Mouse (Mus musculus) heart, postnatal 0 days (tissue): ENCODE results near the gene Krt15. TPM values are rescaled to one million over a fixed set of nuclear protein-coding genes. Genes with fewer than 3 reads are reported as not detected.

ENCODE experiments used
- ATAC-seq: fragments of 200-750 bp; cut with Nextera tagmentation; 2 replicates; pipeline ENCODE4 v1.8.0; 2017; ENCODE audit warnings: low read depth, moderate number of reproducible peaks, moderate library complexity; ENCODE audit not compliant: insufficient read depth
- DNase-seq: peaks from one replicate; pipeline ENCODE4 v3.0.0-alpha.2; 2016; ENCODE audit warnings: low spot score
- H3K27ac ChIP-seq: fragments of 300-500 bp; sonication (generic); 2 replicates; pipeline ENCODE4 v1.5.1; 2014; ENCODE audit warnings: low read depth, mild to moderate bottlenecking
- H3K27me3 ChIP-seq: fragments of 300-500 bp; sonication (generic); 2 replicates; pipeline ENCODE4 v1.6.1; 2014; ENCODE audit warnings: low read length, mixed read lengths; ENCODE audit not compliant: control insufficient read depth, insufficient read depth
- H3K36me3 ChIP-seq: fragments of 300-500 bp; sonication (generic); replicated peaks from 2 replicates; pipeline ENCODE4 v1.6.1; 2014; ENCODE audit warnings: low read length, mixed read lengths; ENCODE audit not compliant: control insufficient read depth, insufficient read depth
- H3K4me1 ChIP-seq: fragments of 300-500 bp; sonication (generic); 2 replicates; pipeline ENCODE4 v1.6.1; 2014; ENCODE audit warnings: antibody characterized with exemption; ENCODE audit not compliant: control insufficient read depth, insufficient read depth
- H3K4me2 ChIP-seq: fragments of 300-500 bp; sonication (generic); 2 replicates; pipeline ENCODE4 v1.6.1; 2014; ENCODE audit warnings: low read depth, mild to moderate bottlenecking, low read length, moderate library complexity
- H3K4me3 ChIP-seq: fragments of 300-500 bp; sonication (generic); 2 replicates; pipeline ENCODE4 v1.5.1; 2014; ENCODE audit warnings: low read depth, low read length
- H3K9ac ChIP-seq: fragments of 300-500 bp; sonication (generic); replicated peaks from 2 replicates; pipeline ENCODE4 v1.6.1; 2014; ENCODE audit warnings: low read depth, low read length, mixed read lengths
- H3K9me3 ChIP-seq: fragments of 300-500 bp; sonication (generic); replicated peaks from 2 replicates; pipeline ENCODE4 v1.6.1; 2016; ENCODE audit warnings: low read length; ENCODE audit not compliant: control insufficient read depth
- CTCF ChIP-seq: IDR thresholded peaks from 2 replicates; pipeline ENCODE4 v1.5.1; 2016; ENCODE audit warnings: antibody characterized with exemption, control low read depth, low read depth
- EP300 ChIP-seq: IDR thresholded peaks from 2 replicates; pipeline ENCODE4 v1.6.1; 2016; ENCODE audit warnings: antibody characterized with exemption, low read depth
- WGBS: fragments of 180-500 bp; shearing (Covaris S2); extraction: QIAGEN DNeasy Blood & Tissue Kit; methylation state at CpG from one replicate; pipeline ENCODE4 v1.1.7; 2014; 5-methylcytosine and 5-hydroxymethylcytosine counted together
- polyA plus RNA-seq: library from polyadenylated mRNA; unstranded; fragments of >200 nt; fragmentation: Nextera tagmentation; extraction: Ambion mirVana; gene quantifications from 2 replicates; pipeline ENCODE4 v1.2.1, GENCODE M21; 2015
- total RNA-seq: library from RNA; depleted of rRNA; stranded (reverse); fragments of >200 nt; gene quantifications from 2 replicates; pipeline ENCODE4 v1.2.3, GENCODE M21; 2014; ENCODE audit warnings: low replicate concordance

Krt15 gene
- total and polyA plus RNA-seq, 2 experiments from 2014 or later = 0.40 to 8.1 TPM

GRCm38 (mm10) chr11:100168071-100168470 lies 32.3 kb upstream of the Krt15 start:
- H3K36me3 ChIP-seq = no peaks in the 10 kb centered on the region
- DNase-seq = peak; percentile 13
- no peaks in the 10 kb centered on the region for H3K9me3 ChIP-seq
- no peak for TF ChIP-seq CTCF
- TF ChIP-seq EP300 = peak; percentile 53; the same call in 1 of the 2 replicates
- H3K4me1 ChIP-seq = no peaks in the 10 kb centered on the region
- ATAC-seq = peak; percentile 63
- 59% methylated on average over 8 of the region's 8 CpGs for WGBS
- H3K27ac ChIP-seq = peak overlapping the region; percentile 57; the same call in 1 of the 2 replicates
- no peak overlapping the region for H3K4me2 ChIP-seq
- no peak overlapping the region for H3K4me3 ChIP-seq
- no peaks in the 10 kb centered on the region for H3K27me3 ChIP-seq
- no peak overlapping the region for H3K9ac ChIP-seq

- Histone ChIP-seq H3K4me3 (no peak overlapping the region), H3K36me3 (no peaks in the 10 kb centered on the region), H3K9ac (no peak overlapping the region), H3K4me2 (no peak overlapping the region), H3K27ac (no peak overlapping the region), H3K9me3 (no peaks in the 10 kb centered on the region), H3K4me1 (no peaks in the 10 kb centered on the region), H3K27me3 (no peaks in the 10 kb centered on the region)
- DNase-seq (no peak), ATAC-seq (no peak)
- 53% methylated on average over 7 of the region's 7 CpGs for WGBS
- TF ChIP-seq EP300 = no peak
- TF ChIP-seq CTCF = no peak
These were observed 28.7 kb upstream of the Krt15 start for GRCm38 (mm10) chr11:100164392-100164791.

- H3K9ac ChIP-seq = no peak overlapping the region
- H3K9me3 ChIP-seq = no peaks in the 10 kb centered on the region
- no peak overlapping the region for H3K27ac ChIP-seq
- H3K36me3 ChIP-seq = no peaks in the 10 kb centered on the region
- peaks cover 6% of the 10 kb centered on the region; the same call in 1 of the 2 replicates for H3K4me1 ChIP-seq
- no peak for ATAC-seq
- no peak for DNase-seq
- no peak overlapping the region for H3K4me2 ChIP-seq
- no peaks in the 10 kb centered on the region for H3K27me3 ChIP-seq
- H3K4me3 ChIP-seq = no peak overlapping the region
- 76% methylated on average over 6 of the region's 6 CpGs for WGBS
- no peak for TF ChIP-seq CTCF
- no peak for TF ChIP-seq EP300
These were observed 22.3 kb upstream of the Krt15 start for GRCm38 (mm10) chr11:100157908-100158477.

- no peaks in the 10 kb centered on the region for H3K36me3 ChIP-seq
- no peak overlapping the region for H3K4me2 ChIP-seq
- no peak overlapping the region for H3K27ac ChIP-seq
- WGBS = 74% methylated on average over 3 of the region's 3 CpGs
- no peak for ATAC-seq
- no peak for TF ChIP-seq CTCF
- H3K4me3 ChIP-seq = no peak overlapping the region
- DNase-seq = no peak
- no peaks in the 10 kb centered on the region for H3K27me3 ChIP-seq
- peaks cover 6% of the 10 kb centered on the region; the same call in 1 of the 2 replicates for H3K4me1 ChIP-seq
- no peaks in the 10 kb centered on the region for H3K9me3 ChIP-seq
- H3K9ac ChIP-seq = no peak overlapping the region
These were observed 21.6 kb upstream of the Krt15 start for GRCm38 (mm10) chr11:100157331-100157730.

DNA sequence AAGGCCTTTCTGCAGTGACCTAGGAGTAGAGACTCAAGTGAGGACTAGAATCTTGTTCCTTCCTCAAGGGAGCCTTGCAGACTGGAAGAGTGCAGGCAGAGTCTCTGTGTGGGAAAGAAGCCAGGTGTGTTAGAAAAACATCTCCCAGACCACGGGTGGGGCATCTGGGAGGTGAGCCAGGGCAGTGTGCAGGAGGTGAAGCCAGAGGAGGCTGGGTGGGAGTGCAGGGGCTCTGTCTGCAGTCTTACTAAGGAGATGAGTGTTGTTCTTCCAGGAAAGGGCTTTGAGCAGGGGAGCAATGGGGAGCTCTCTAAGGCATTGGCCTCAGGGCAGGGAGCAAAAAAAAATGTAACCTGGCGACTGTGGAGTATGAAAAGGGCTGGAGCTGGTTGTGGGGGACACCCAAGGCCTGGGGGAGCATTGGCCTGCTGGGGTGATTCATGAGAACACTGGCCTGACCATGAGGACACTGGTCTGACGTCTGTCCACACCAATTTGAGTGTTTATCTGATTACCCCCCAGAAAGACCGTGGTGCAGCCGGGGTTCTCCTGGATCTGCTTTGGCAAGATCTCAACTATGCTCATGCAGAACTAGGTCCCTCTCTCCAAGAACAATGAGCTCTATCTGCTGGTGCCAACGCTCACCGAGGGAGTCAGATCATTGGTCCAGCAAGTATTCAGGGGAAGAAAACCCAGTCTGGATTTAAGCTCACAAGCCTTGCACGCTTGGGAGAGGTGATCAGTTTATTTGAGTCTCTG lies 19.9 kb upstream of the Krt15 start:
- no peak for TF ChIP-seq EP300
- no peak for TF ChIP-seq CTCF
- ATAC-seq (no peak), DNase-seq (no peak)
- H3K9ac ChIP-seq = no peak overlapping the region
- no peaks in the 10 kb centered on the region for H3K27me3 ChIP-seq
- no peaks in the 10 kb centered on the region for H3K36me3 ChIP-seq
- H3K4me2 ChIP-seq = no peak overlapping the region
- 27% methylated on average over 8 of the region's 8 CpGs for WGBS
- 0 out of 2 replicates have a peak overlapping the region, but pooled peaks have one; percentile 38 for H3K27ac ChIP-seq
- H3K9me3 ChIP-seq = no peaks in the 10 kb centered on the region
- no peak overlapping the region for H3K4me3 ChIP-seq
- H3K4me1 ChIP-seq = peaks cover 6% of the 10 kb centered on the region; the same call in 1 of the 2 replicates
